10 mouse cellular contexts compared by ENCODE assay signal in the genomic region with DNA sequence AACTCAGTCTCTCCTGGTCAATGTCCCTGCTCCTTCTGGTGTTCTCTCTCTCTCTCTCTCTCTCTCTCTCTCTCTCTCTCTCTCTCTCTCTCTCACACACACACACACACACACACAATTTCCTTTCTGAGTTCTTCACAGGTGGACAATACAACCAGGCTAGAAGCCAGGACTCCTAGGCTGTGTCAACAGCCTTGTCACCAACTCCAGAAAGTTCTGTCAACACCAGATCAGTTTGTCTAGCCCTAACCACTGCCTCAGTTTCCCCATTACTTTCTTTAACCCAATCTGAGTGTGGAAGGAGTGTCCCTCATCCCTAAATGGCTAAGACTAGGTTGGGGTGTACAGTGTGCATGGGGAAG. TPM values are rescaled to one million over a fixed set of nuclear protein-coding genes. Genes with fewer than 3 reads are reported as not detected.
A peak's percentile ranks its signal among the peaks of the same experiment; 100 is the strongest.
DNase-seq lines count a peak whose midpoint lies in the region; ATAC-seq and TF ChIP-seq lines count a peak whose summit lies in the region.
"Had no signal": no experiment of that assay in that cellular context is flagged by ENCODE, and none has a peak within 500 bp of the region (broad histone marks: within the 10 kb centered on the region; RNA-seq: fewer than 3 reads in every experiment).

No protein-coding gene starts in this region.

- DNase-seq in heart, adult 11 months, result no peak
- DNase-seq in embryonic facial prominence, embryonic 11.5 days (ENCODE audit: low spot score), result no peak
- no peak for DNase-seq in left cerebral cortex, adult 9 months (ENCODE audit: low spot score in 2 of 2)
- no peak for DNase-seq in left cerebral cortex, postnatal 36 days (ENCODE audit: low spot score in 2 of 2)
- DNase-seq in ovary, postnatal 14 days (ENCODE audit: low spot score), result no peak

- H3K9ac ChIP-seq in heart, embryonic 16.5 days (ENCODE audit: low read length), result peak overlapping the region; percentile 89
- H3K9ac ChIP-seq in embryonic facial prominence, embryonic 11.5 days (replicated peaks; ENCODE audit: low read length), result peak overlapping the region; percentile 60
- H3K9ac ChIP-seq in intestine, embryonic 15.5 days, result no peak overlapping the region

- peak overlapping the region; percentile 49 for H3ac ChIP-seq in myocyte (ENCODE audit: control insufficient read depth, insufficient read length)

- intact Hi-C loops in left cerebral cortex, postnatal 36 days (cut with DNase I), result no loop called here

- no peak for ATAC-seq in heart, embryonic 16.5 days (replicated peaks; ENCODE audit: extremely low read depth, insufficient read depth, low FRiP score)
- no peak for ATAC-seq in embryonic facial prominence, embryonic 11.5 days (replicated peaks; ENCODE audit: insufficient number of reproducible peaks, low FRiP score, low TSS enrichment, low read depth)
- ATAC-seq in intestine, embryonic 15.5 days, result no peak

- H3K9me3 ChIP-seq in heart, embryonic 16.5 days (replicated peaks; ENCODE audit: control insufficient read depth, low read length), result no peaks in the 10 kb centered on the region
- H3K9me3 ChIP-seq in embryonic facial prominence, embryonic 11.5 days (replicated peaks; ENCODE audit: control insufficient read depth, low read length), result no peaks in the 10 kb centered on the region
- no peaks in the 10 kb centered on the region for H3K9me3 ChIP-seq in intestine, embryonic 15.5 days

- no peaks in the 10 kb centered on the region for H3K27me3 ChIP-seq in heart, embryonic 16.5 days (ENCODE audit: control insufficient read depth, insufficient read depth, low read length)
- H3K27me3 ChIP-seq in embryonic facial prominence, embryonic 11.5 days (ENCODE audit: control insufficient read depth, insufficient read depth, low read length), result peaks cover 17% of the 10 kb centered on the region
- H3K27me3 ChIP-seq in intestine, embryonic 15.5 days (replicated peaks), result peaks cover 12% of the 10 kb centered on the region
- no peaks in the 10 kb centered on the region for H3K27me3 ChIP-seq in myocyte (ENCODE audit: control insufficient read depth, insufficient read depth, insufficient read length)

- H3K27ac ChIP-seq in heart, embryonic 16.5 days (ENCODE audit: low read length), result peak overlapping the region; percentile 97
- no peak overlapping the region for H3K27ac ChIP-seq in embryonic facial prominence, embryonic 11.5 days (replicated peaks; ENCODE audit: low read depth, low read length)
- H3K27ac ChIP-seq in intestine, embryonic 15.5 days, result no peak overlapping the region

- no peak for TF ChIP-seq POLR2A in myocyte (IDR thresholded peaks at IDR 0.05; ENCODE audit: insufficient read length, low read depth)

- 0 out of 2 replicates have a peak, but pooled peaks cover 3% of the 10 kb centered on the region for H3K36me3 ChIP-seq in heart, embryonic 16.5 days (ENCODE audit: control insufficient read depth, insufficient read depth)
- no peaks in the 10 kb centered on the region for H3K36me3 ChIP-seq in embryonic facial prominence, embryonic 11.5 days (replicated peaks; ENCODE audit: control insufficient read depth, insufficient read depth, low read depth, low read length)
- no peaks in the 10 kb centered on the region for H3K36me3 ChIP-seq in intestine, embryonic 15.5 days
- H3K36me3 ChIP-seq in myocyte (ENCODE audit: control insufficient read depth, insufficient read depth), result peaks cover 8% of the 10 kb centered on the region
- H3K36me3 ChIP-seq: G1E had no signal

- peaks cover 39% of the 10 kb centered on the region for H3K79me2 ChIP-seq in myocyte (ENCODE audit: control insufficient read depth, insufficient read depth)

- H3K4me3 ChIP-seq in heart, embryonic 16.5 days (ENCODE audit: low read length), result peak overlapping the region; percentile 73
- peak overlapping the region; percentile 52 for H3K4me3 ChIP-seq in embryonic facial prominence, embryonic 11.5 days (ENCODE audit: low read depth, low read length)
- peak overlapping the region; percentile 53 for H3K4me3 ChIP-seq in intestine, embryonic 15.5 days (replicated peaks)
- peak overlapping the region; percentile 100 for H3K4me3 ChIP-seq in myocyte

- peaks cover 41% of the 10 kb centered on the region for H3K4me1 ChIP-seq in heart, embryonic 16.5 days (ENCODE audit: control insufficient read depth, insufficient read depth, low read length)
- H3K4me1 ChIP-seq in embryonic facial prominence, embryonic 11.5 days (ENCODE audit: control insufficient read depth, insufficient read depth, low read length), result peaks cover 18% of the 10 kb centered on the region
- peaks cover 21% of the 10 kb centered on the region for H3K4me1 ChIP-seq in intestine, embryonic 15.5 days (replicated peaks)

- peak overlapping the region; percentile 78 for H3K4me2 ChIP-seq in heart, embryonic 16.5 days (ENCODE audit: low read depth, low read length)
- peak overlapping the region; percentile 89 for H3K4me2 ChIP-seq in embryonic facial prominence, embryonic 11.5 days (ENCODE audit: low read depth, low read length)
- H3K4me2 ChIP-seq in intestine, embryonic 15.5 days (replicated peaks), result peak overlapping the region; percentile 70
- peak overlapping the region; percentile 86 for H3K4me2 ChIP-seq in myocyte (ENCODE audit: low read depth)

TF ChIP-seq in myocyte, 11 proteins besides CTCF, POLR2A, EP300 and RAD21:
- no peak for TF ChIP-seq TCF3 (IDR thresholded peaks at IDR 0.05; ENCODE audit: insufficient read length, low read depth)
- TF ChIP-seq MYOG (IDR thresholded peaks at IDR 0.05; ENCODE audit: control insufficient read depth in 1 of 3, insufficient read depth in 1 of 3, insufficient read length in 2 of 3, low read depth in 2 of 3), result peak in 1 of 3 experiments; percentile 5

RNA-seq across cellular contexts. Expression of a gene that starts 0.4 kb away (rescaled TPM):
- polyA plus RNA-seq in heart, embryonic 16.5 days (2015; fragmentation: Nextera tagmentation; extraction: Ambion mirVana), result 38.3 and 50.0 TPM in 2 replicates
- polyA plus RNA-seq in embryonic facial prominence, embryonic 11.5 days (2014; fragmentation: Nextera tagmentation; extraction: Ambion mirVana), result 2.2 and 3.2 TPM in 2 replicates
- polyA plus RNA-seq in intestine, embryonic 15.5 days (2015; fragmentation: Nextera tagmentation; extraction: Ambion mirVana), result 9.7 and 10.1 TPM in 2 replicates
- polyA plus RNA-seq in myocyte (2012; fragmentation: generic; extraction: Trizol), result 268 TPM
- total RNA-seq in left cerebral cortex, postnatal 36 days (2021), result 1 to 10 TPM; 1.7 to 2.0 TPM

RNA-seq across cellular contexts. Expression of a gene that starts 34.9 kb away (rescaled TPM):
- 197 and 199 TPM in 2 replicates for polyA plus RNA-seq in heart, embryonic 16.5 days (2015; fragmentation: Nextera tagmentation; extraction: Ambion mirVana)
- 196 and 207 TPM in 2 replicates for polyA plus RNA-seq in embryonic facial prominence, embryonic 11.5 days (2014; fragmentation: Nextera tagmentation; extraction: Ambion mirVana)
- polyA plus RNA-seq in intestine, embryonic 15.5 days (2015; fragmentation: Nextera tagmentation; extraction: Ambion mirVana), result 294 and 331 TPM in 2 replicates
- polyA plus RNA-seq in myocyte (2012; fragmentation: generic; extraction: Trizol), result 242 TPM
- 100 to 1,000 TPM; 229 to 263 TPM for total RNA-seq in left cerebral cortex, postnatal 36 days (2021)

RNA-seq across cellular contexts. Expression of a gene that starts 36.5 kb away (rescaled TPM):
- polyA plus RNA-seq in heart, embryonic 16.5 days (2015; fragmentation: Nextera tagmentation; extraction: Ambion mirVana), result 21.6 and 22.7 TPM in 2 replicates
- 17.3 and 22.8 TPM in 2 replicates for polyA plus RNA-seq in embryonic facial prominence, embryonic 11.5 days (2014; fragmentation: Nextera tagmentation; extraction: Ambion mirVana)
- 7.4 and 7.7 TPM in 2 replicates for polyA plus RNA-seq in intestine, embryonic 15.5 days (2015; fragmentation: Nextera tagmentation; extraction: Ambion mirVana)
- polyA plus RNA-seq in myocyte (2012; fragmentation: generic; extraction: Trizol), result 16.7 TPM
- 10 to 100 TPM; 90.3 to 90.4 TPM for total RNA-seq in left cerebral cortex, postnatal 36 days (2021)

RNA-seq across cellular contexts. Expression of a gene that starts 38.6 kb away (rescaled TPM):
- not detected in 2 replicates for polyA plus RNA-seq in heart, embryonic 16.5 days (2015; fragmentation: Nextera tagmentation; extraction: Ambion mirVana)
- not detected in 2 replicates for polyA plus RNA-seq in embryonic facial prominence, embryonic 11.5 days (2014; fragmentation: Nextera tagmentation; extraction: Ambion mirVana)
- 0.24 TPM in 1 of 2 replicates, not detected in the other for polyA plus RNA-seq in intestine, embryonic 15.5 days (2015; fragmentation: Nextera tagmentation; extraction: Ambion mirVana)
- not detected for polyA plus RNA-seq in myocyte (2012; fragmentation: generic; extraction: Trizol)
- under 1 TPM; 0.49 to 0.63 TPM for total RNA-seq in left cerebral cortex, postnatal 36 days (2021)
- polyA plus RNA-seq: G1E; gonadal fat pad, adult 2 months had no signal

RNA-seq across cellular contexts. Expression of a gene that starts 44.4 kb away (rescaled TPM):
- polyA plus RNA-seq in heart, embryonic 16.5 days (2015; fragmentation: Nextera tagmentation; extraction: Ambion mirVana), result 0.62 and 0.76 TPM in 2 replicates
- 0.27 and 0.28 TPM in 2 replicates for polyA plus RNA-seq in embryonic facial prominence, embryonic 11.5 days (2014; fragmentation: Nextera tagmentation; extraction: Ambion mirVana)
- polyA plus RNA-seq in intestine, embryonic 15.5 days (2015; fragmentation: Nextera tagmentation; extraction: Ambion mirVana), result 0.29 and 0.53 TPM in 2 replicates
- 0.17 TPM for polyA plus RNA-seq in myocyte (2012; fragmentation: generic; extraction: Trizol)
- under 1 TPM in 1 of 2 experiments, not detected in 1; 0.17 TPM for total RNA-seq in left cerebral cortex, postnatal 36 days (2021)
- polyA plus RNA-seq: G1E had no signal
